Mouse (Mus musculus) stomach, embryonic 14.5 days (tissue): ENCODE measurements around the gene Zg16. TPM values are rescaled to one million over a fixed set of nuclear protein-coding genes. Genes with fewer than 3 reads are reported as not detected.
A peak's percentile ranks its signal among the peaks of the same experiment; 100 is the strongest.
"Not testable (repeated sequence)": the region's sequence is repeated elsewhere in the genome, so short reads cannot be mapped to it uniquely, and the experiment has no call there.

Experiments used
- ATAC-seq: fragments of 200-750 bp; cut with Nextera tagmentation; 2 replicates; pipeline ENCODE4 v1.8.0; 2017; ENCODE audit warnings: low read depth, moderate TSS enrichment; ENCODE audit not compliant: insufficient number of reproducible peaks, insufficient read depth, low FRiP score
- H3K27ac ChIP-seq: fragments of 300-500 bp; sonication (generic); 2 replicates; pipeline ENCODE4 v1.5.1; 2014; ENCODE audit warnings: mild to moderate bottlenecking, low read length, moderate library complexity, mixed read lengths
- H3K27me3 ChIP-seq: fragments of 300-500 bp; sonication (generic); 2 replicates; pipeline ENCODE4 v1.6.1; 2014; ENCODE audit warnings: low read length, control low read depth, mixed read lengths; ENCODE audit not compliant: control insufficient read depth, insufficient read depth
- H3K36me3 ChIP-seq: fragments of 300-500 bp; sonication (generic); 2 replicates; pipeline ENCODE4 v1.6.1; 2014; ENCODE audit warnings: mild to moderate bottlenecking, control low read depth, low read length, moderate library complexity, mixed read lengths; ENCODE audit not compliant: control insufficient read depth, insufficient read depth
- H3K4me1 ChIP-seq: fragments of 300-500 bp; sonication (generic); 2 replicates; pipeline ENCODE4 v1.6.1; 2014; ENCODE audit warnings: low read length, control low read depth, mixed read lengths; ENCODE audit not compliant: control insufficient read depth, insufficient read depth
- H3K4me2 ChIP-seq: fragments of 300-500 bp; sonication (generic); replicated peaks from 2 replicates; pipeline ENCODE4 v1.6.1; 2014; ENCODE audit warnings: low read depth, low read length, control low read depth
- H3K4me3 ChIP-seq: fragments of 300-500 bp; sonication (generic); 2 replicates; pipeline ENCODE4 v1.5.1; 2014; ENCODE audit warnings: low read depth, low read length, control low read depth
- H3K9ac ChIP-seq: fragments of 300-500 bp; sonication (generic); replicated peaks from 2 replicates; pipeline ENCODE4 v1.6.1; 2014; ENCODE audit warnings: low read depth, mild to moderate bottlenecking, control low read depth, low read length, moderate library complexity, mixed read lengths
- H3K9me3 ChIP-seq: fragments of 300-500 bp; sonication (generic); 2 replicates; pipeline ENCODE4 v1.6.1; 2016; ENCODE audit warnings: low read depth, low read length, control low read depth; ENCODE audit not compliant: control insufficient read depth
- WGBS: fragments of 180-500 bp; shearing (Covaris S2); extraction: QIAGEN DNeasy Blood & Tissue Kit; methylation state at CpG from one replicate; pipeline ENCODE4 v1.1.7; 2014; 5-methylcytosine and 5-hydroxymethylcytosine counted together
- polyA plus RNA-seq: library from polyadenylated mRNA; unstranded; fragments of >200 nt; fragmentation: Nextera tagmentation; extraction: Ambion mirVana; gene quantifications from 2 replicates; pipeline ENCODE4 v1.2.1, GENCODE M21; 2014

Gene Zg16
- not detected in 2 replicates for polyA plus RNA-seq

DNA sequence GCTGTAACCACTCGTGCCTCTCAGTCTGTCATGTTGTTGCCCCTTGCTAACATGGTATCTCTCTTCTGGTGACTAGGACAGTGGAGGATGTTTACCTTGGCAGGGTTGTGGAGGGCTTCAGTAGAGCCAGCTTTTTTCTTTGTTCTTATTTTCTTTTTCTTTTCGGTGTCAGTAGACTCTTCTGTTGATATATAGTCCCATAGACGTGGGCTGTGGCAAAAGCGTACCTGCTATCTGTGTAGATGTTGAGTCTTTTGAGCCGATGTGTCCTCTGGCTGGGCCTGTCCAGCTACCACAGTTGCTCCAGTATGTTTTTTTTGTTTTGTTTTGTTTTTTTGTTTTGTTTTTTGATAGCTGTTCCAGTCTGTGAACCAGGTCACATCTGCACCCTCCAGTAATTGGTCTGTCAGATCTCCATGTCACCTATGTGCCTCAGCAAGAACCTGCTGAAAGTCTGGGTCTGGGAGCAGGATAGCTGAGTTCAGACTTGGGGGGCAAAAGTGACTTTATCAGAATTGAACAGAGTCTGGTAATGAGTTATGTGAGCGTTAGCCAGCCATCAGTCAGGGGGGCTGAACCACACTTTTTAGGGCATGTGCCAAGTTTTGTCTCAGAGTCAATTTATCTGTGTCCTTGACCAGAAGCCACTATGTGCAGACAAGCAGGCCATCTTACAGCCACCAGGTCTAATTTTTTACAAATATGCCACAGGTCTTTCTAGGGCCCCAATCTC is at the start of gene Zg16:
Gene Zg16 (minus strand): TSS at position 51 of the 733 bp plus-strand sequence.
- H3K9me3 ChIP-seq, H3K27ac ChIP-seq, H3K4me2 ChIP-seq, H3K4me1 ChIP-seq, H3K27me3 ChIP-seq, ATAC-seq, H3K4me3 ChIP-seq, H3K9ac ChIP-seq, H3K36me3 ChIP-seq: not testable (repeated sequence)
- 75% methylated on average over 6 of the region's 6 CpGs for WGBS

- H3K36me3 ChIP-seq, result no peaks in the 10 kb centered on the region
- no peaks in the 10 kb centered on the region for H3K9me3 ChIP-seq
- H3K9ac ChIP-seq, result no peak overlapping the region
- no peaks in the 10 kb centered on the region for H3K4me1 ChIP-seq
- H3K27ac ChIP-seq, result no peak overlapping the region
- no peak overlapping the region for H3K4me3 ChIP-seq
- no peak for ATAC-seq
- no peak overlapping the region for H3K4me2 ChIP-seq
- H3K27me3 ChIP-seq, result no peaks in the 10 kb centered on the region
- WGBS, result 82% methylated on average over 22 of the region's 22 CpGs
Observed at GRCm38 (mm10) chr7:127136181-127137071, 49.3 kb upstream of the Zg16 start.

- H3K9me3 ChIP-seq, result no peaks in the 10 kb centered on the region
- WGBS, result 81% methylated on average over 11 of the region's 11 CpGs
- H3K4me2 ChIP-seq, result no peak overlapping the region
- H3K36me3 ChIP-seq, result no peaks in the 10 kb centered on the region
- H3K27ac ChIP-seq, result no peak overlapping the region
- ATAC-seq, result no peak
- no peak overlapping the region for H3K9ac ChIP-seq
- H3K27me3 ChIP-seq, result no peaks in the 10 kb centered on the region
- H3K4me1 ChIP-seq, result no peaks in the 10 kb centered on the region
- no peak overlapping the region for H3K4me3 ChIP-seq
Observed at GRCm38 (mm10) chr7:127134821-127135447, 47.8 kb upstream of the Zg16 start.

GRCm38 (mm10) chr7:127133125-127133524 is 46.0 kb upstream of the Zg16 start:
- no peak overlapping the region for H3K4me3 ChIP-seq
- H3K27ac ChIP-seq, result no peak overlapping the region
- no peaks in the 10 kb centered on the region for H3K4me1 ChIP-seq
- H3K9ac ChIP-seq, result no peak overlapping the region
- no peaks in the 10 kb centered on the region for H3K9me3 ChIP-seq
- H3K27me3 ChIP-seq, result no peaks in the 10 kb centered on the region
- ATAC-seq, result no peak
- no peak overlapping the region for H3K4me2 ChIP-seq
- H3K36me3 ChIP-seq, result no peaks in the 10 kb centered on the region
- 72% methylated on average over 5 of the region's 5 CpGs for WGBS

DNA sequence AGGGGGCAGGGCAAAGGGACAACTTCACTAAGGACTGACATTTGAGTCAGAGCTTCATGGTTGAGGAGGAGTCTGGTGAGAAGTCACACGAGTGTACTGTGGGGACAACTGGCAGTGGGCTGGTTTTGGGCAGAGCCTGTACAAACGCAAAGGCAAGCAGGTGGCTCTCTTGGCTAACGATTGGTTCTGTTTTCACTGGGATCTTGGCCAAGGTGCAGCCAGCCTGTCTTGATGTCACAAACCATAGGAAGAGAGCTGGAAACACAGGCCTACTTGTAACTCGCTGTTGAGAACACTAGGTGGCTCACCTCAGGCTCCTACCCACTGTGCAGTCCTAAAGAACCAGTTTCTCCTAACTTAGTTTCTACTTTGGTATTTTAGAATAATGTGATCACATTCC is 42.5 kb upstream of the Zg16 start:
- no peaks in the 10 kb centered on the region for H3K27me3 ChIP-seq
- ATAC-seq, result no peak

GRCm38 (mm10) chr7:127121911-127122270 is 34.8 kb upstream of the Zg16 start, which contains the start of gene Qprt:
TSS of gene Qprt (minus strand) at chr7:127122226.
- Histone ChIP-seq H3K36me3 (no peaks in the 10 kb centered on the region), H3K9me3 (no peaks in the 10 kb centered on the region), H3K27me3 (no peaks in the 10 kb centered on the region), H3K4me2 (peak within 1 kb of the TSS; percentile 1; the same call in 1 of the 2 replicates), H3K27ac (no peak within 1 kb of the TSS), H3K9ac (no peak within 1 kb of the TSS), H3K4me1 (no peaks in the 10 kb centered on the region), H3K4me3 (no peak within 1 kb of the TSS)
- WGBS, result 22% methylated on average over 7 of the region's 7 CpGs
- ATAC-seq, result no peak

More for the DNA sequence above, 42.5 kb upstream of the Zg16 start:
- Histone ChIP-seq H3K36me3 (no peaks in the 10 kb centered on the region), H3K4me3 (no peak overlapping the region), H3K4me2 (no peak overlapping the region), H3K4me1 (no peaks in the 10 kb centered on the region), H3K27ac (no peak overlapping the region), H3K9me3 (no peaks in the 10 kb centered on the region), H3K9ac (no peak overlapping the region)
- WGBS, result 18% methylated on average over 4 of the region's 4 CpGs

DNA sequence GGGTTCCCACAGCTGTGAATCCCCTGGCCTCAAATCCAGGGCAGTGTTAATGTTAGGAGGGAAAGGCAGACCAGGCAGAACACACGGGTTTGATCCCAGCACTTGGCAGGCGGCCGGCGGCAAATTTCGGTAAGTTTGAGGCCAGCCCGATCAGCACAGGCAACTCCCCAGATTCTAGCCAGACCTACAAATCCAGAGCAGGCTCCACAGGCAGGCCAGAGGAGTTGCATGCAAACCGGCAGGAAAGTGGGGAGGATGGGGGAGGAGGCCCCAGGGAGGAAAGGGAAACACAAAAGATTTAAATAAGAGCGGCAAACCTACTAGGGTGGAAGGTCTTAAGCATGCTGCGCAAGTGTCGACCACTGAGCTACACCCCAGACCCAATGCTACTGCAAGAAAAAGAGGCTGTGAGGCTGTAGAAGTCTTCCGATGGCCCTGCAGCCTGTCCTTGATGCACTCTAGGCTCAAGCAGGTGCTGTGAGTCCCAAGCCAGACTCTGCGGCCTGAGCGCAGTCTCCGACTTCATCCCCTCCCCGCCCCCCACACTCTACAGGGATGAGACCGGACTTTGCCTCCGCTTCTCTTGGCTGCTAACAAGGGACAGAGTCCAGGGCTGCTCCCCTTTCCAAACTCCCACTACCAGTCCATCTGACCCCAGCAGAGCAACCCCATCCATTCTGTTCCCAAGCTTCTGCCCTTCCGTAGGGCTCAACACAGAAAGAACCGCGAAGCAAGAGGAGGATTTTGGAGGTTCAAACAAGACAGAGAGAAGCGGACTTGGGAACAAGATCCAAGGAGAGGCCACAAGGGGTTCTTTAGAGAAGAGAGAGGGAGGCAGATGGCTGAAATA is 34.2 kb upstream of the Zg16 start:
- Histone ChIP-seq H3K9me3 (no peaks in the 10 kb centered on the region), H3K9ac (no peak overlapping the region), H3K36me3 (no peaks in the 10 kb centered on the region), H3K4me2 (peak overlapping the region; percentile 1; the same call in 1 of the 2 replicates), H3K27ac (no peak overlapping the region), H3K4me3 (no peak overlapping the region), H3K27me3 (no peaks in the 10 kb centered on the region), H3K4me1 (no peaks in the 10 kb centered on the region)
- no peak for ATAC-seq
- 20% methylated on average over 21 of the region's 21 CpGs for WGBS
